Mouse (Mus musculus) embryonic fibroblast, embryonic 13.5 days (primary cell): ENCODE results near the gene Irf2bp2. TPM values are rescaled to one million over a fixed set of nuclear protein-coding genes. Genes with fewer than 3 reads are reported as not detected.
A peak's percentile ranks its signal among the peaks of the same experiment; 100 is the strongest.

Source experiments
- H3K27ac ChIP-seq: 2 replicates; pipeline ENCODE4 v1.5.1; 2012; ENCODE audit warnings: low read length, control low read depth, inconsistent platforms; ENCODE audit not compliant: insufficient read depth
- H3K4me1 ChIP-seq: 2 replicates; pipeline ENCODE4 v1.6.1; 2011; ENCODE audit warnings: low read length; ENCODE audit not compliant: control insufficient read depth, insufficient read depth
- H3K4me3 ChIP-seq: 2 replicates; pipeline ENCODE4 v1.5.1; 2011; ENCODE audit warnings: mild to moderate bottlenecking, control low read depth, low read length; ENCODE audit not compliant: insufficient read depth
- CTCF ChIP-seq: IDR thresholded peaks from 2 replicates; pipeline ENCODE4 v1.5.1; 2011; ENCODE audit warnings: mild to moderate bottlenecking, control low read depth, low read length, moderate library complexity, borderline replicate concordance; ENCODE audit not compliant: insufficient read depth
- POLR2A ChIP-seq: IDR thresholded peaks from 2 replicates; pipeline ENCODE4 v1.6.1; 2011; ENCODE audit warnings: low read depth, mild to moderate bottlenecking, control low read depth, low read length, moderate library complexity
- polyA plus RNA-seq: library from polyadenylated mRNA; stranded (reverse); fragments of >200 nt; gene quantifications from 2 replicates; pipeline ENCODE4 v1.2.4, GENCODE M21; 2011; ENCODE audit warnings: low read depth; ENCODE audit not compliant: missing spikeins, insufficient read length

Irf2bp2 gene
- polyA plus RNA-seq, 1 experiment: 74.8 TPM

- TF ChIP-seq POLR2A (no peak), CTCF (no peak)
- Histone ChIP-seq H3K27ac (peak overlapping the region; percentile 66), H3K4me3 (peak overlapping the region; percentile 88), H3K4me1 (peaks cover 9% of the 10 kb centered on the region)
Observed at GRCm38 (mm10) chr8:126589507-126590023, 4.2 kb downstream of the Irf2bp2 start.

- H3K4me1 ChIP-seq: peaks cover 9% of the 10 kb centered on the region
- TF ChIP-seq CTCF (no peak), POLR2A (no peak)
- peak overlapping the region; percentile 88 for H3K4me3 ChIP-seq
- H3K27ac ChIP-seq: peak overlapping the region; percentile 86
Observed at GRCm38 (mm10) chr8:126588636-126589506, 4.9 kb downstream of the Irf2bp2 start.

GRCm38 (mm10) chr8:126587836-126588503 lies 5.8 kb downstream of the Irf2bp2 start:
- H3K4me3 ChIP-seq: peak overlapping the region; percentile 88
- TF ChIP-seq POLR2A (no peak), CTCF (no peak)
- H3K4me1 ChIP-seq: peaks cover 13% of the 10 kb centered on the region
- peak overlapping the region; percentile 86 for H3K27ac ChIP-seq

- no peak for TF ChIP-seq CTCF
- no peak for TF ChIP-seq POLR2A
- H3K4me3 ChIP-seq: peak overlapping the region; percentile 31
- peak overlapping the region; percentile 62 for H3K27ac ChIP-seq
- peaks cover 16% of the 10 kb centered on the region for H3K4me1 ChIP-seq
Observed at GRCm38 (mm10) chr8:126586599-126587577, 6.9 kb downstream of the Irf2bp2 start.

GRCm38 (mm10) chr8:126586101-126586500 lies 7.7 kb downstream of the Irf2bp2 start:
- H3K4me3 ChIP-seq: no peak overlapping the region

GRCm38 (mm10) chr8:126585561-126586031 lies 8.2 kb downstream of the Irf2bp2 start:
- H3K4me1 ChIP-seq: peaks cover 16% of the 10 kb centered on the region
- H3K27ac ChIP-seq: peak overlapping the region; percentile 92
- no peak overlapping the region for H3K4me3 ChIP-seq
- no peak for TF ChIP-seq CTCF
- TF ChIP-seq POLR2A: peak; percentile 14; the same call in 1 of the 2 replicates

More at GRCm38 (mm10) chr8:126586101-126586500, 7.7 kb downstream of the Irf2bp2 start:
- H3K4me1 ChIP-seq: peaks cover 16% of the 10 kb centered on the region
- TF ChIP-seq POLR2A (no peak), CTCF (no peak)
- H3K27ac ChIP-seq: peak overlapping the region; percentile 92

DNA sequence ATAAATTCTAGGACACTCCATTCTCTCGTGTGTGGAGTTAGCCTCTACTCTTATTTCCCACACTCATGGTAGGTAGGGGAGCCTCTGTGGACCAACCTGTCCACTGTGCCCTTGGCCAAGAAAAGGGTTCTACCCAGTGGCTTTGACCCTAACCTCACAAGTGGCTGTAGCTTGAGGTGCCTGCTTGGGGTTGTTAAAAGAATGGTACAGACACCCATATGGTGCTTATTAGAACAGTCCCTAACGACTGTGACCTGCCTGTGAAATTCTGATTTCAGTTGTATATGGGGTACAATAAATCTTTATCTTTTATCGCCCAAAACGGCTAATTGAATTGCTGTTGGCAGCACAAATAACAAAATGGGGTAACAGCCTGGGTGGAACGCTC lies 8.9 kb downstream of the Irf2bp2 start:
- Histone ChIP-seq H3K4me1 (peaks cover 16% of the 10 kb centered on the region), H3K4me3 (no peak overlapping the region), H3K27ac (peak overlapping the region; percentile 92)
- TF ChIP-seq POLR2A: no peak
- TF ChIP-seq CTCF: no peak

DNA sequence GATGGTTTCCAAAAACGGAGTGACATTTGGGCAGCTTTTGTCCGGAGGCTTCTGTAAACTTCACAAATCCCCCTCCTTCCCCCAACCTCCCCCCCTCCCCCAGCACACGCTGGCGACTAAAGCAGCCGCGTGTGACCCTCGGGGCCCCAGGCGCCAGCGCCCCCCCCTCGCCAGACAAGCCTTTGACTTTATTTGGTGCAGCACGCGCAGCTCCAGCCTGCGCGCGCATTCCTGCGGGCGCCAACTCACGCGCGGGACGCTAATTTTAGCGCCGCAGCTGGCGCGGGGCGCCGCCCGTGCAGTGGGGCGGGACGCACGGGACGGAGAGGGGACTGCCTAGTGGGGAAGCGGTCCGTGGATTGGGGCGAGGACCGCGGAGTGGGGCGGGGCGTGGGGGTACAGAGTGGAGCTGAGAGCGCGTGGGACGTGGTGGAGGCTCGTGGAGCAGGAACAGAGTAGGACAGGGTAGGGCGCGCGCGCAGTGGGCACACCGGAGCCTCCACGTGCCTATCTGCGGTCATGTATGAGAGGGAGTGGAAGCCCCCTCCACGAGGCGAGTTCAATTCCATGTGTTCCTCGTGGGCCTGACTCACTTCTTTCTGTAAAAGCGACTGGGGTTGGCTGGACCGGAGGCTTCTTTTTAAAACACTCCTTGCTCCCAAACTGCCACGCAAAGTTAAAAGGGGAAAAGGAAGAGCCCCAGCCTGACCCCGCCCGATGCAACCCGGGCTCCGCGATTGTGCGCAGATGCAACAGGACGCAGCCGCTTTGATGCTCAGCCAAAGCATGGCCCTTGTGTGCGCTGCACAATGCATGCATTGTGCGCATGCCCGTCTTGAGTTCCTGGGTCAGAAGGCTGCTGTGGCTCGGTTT lies 9.6 kb downstream of the Irf2bp2 start:
- no peak overlapping the region for H3K4me3 ChIP-seq
- peaks cover 16% of the 10 kb centered on the region for H3K4me1 ChIP-seq
- TF ChIP-seq CTCF: no peak
- peak; percentile 58; the same call in 1 of the 2 replicates for TF ChIP-seq POLR2A
- H3K27ac ChIP-seq: peak overlapping the region; percentile 92

GRCm38 (mm10) chr8:126583534-126583933 lies 10.3 kb downstream of the Irf2bp2 start:
- TF ChIP-seq POLR2A (no peak), CTCF (no peak)
- H3K4me1 ChIP-seq: peaks cover 16% of the 10 kb centered on the region
- peak overlapping the region; percentile 75 for H3K27ac ChIP-seq
- no peak overlapping the region for H3K4me3 ChIP-seq
